Comparison of ENCODE assay signal across 9 mouse cellular contexts in genomic region chr12:52132256-52132655, GRCm38 (mm10). TPM values are rescaled to one million over a fixed set of nuclear protein-coding genes. Genes with fewer than 3 reads are reported as not detected.
DNase-seq lines count a peak whose midpoint lies in the region; ATAC-seq and TF ChIP-seq lines count a peak whose summit lies in the region.
"Had no signal": no experiment of that assay in that cellular context is flagged by ENCODE, and none has a peak within 500 bp of the region (broad histone marks: within the 10 kb centered on the region; RNA-seq: fewer than 3 reads in every experiment).

No protein-coding gene starts in this region.

- no peak for ATAC-seq in erythroblast, adult 5-6 weeks (replicated peaks; ENCODE audit: low FRiP score, poor library complexity, severe bottlenecking)

- no peak overlapping the region for H3K4me3 ChIP-seq in left cerebral cortex, adult 2 months
- no peak overlapping the region for H3K4me3 ChIP-seq in limb, embryonic 10.5 days
- H3K4me3 ChIP-seq: erythroblast, embryonic 14.5 days had no signal

- DNase-seq in left cerebral cortex, postnatal 4 days: peak; percentile 68
- no peak for DNase-seq in left cerebral cortex, adult 2 months (ENCODE audit: extremely low spot score in 1 of 2, low spot score in 2 of 2)
- peak; percentile 77 for DNase-seq in embryo, embryonic 11 days
- DNase-seq in heart, postnatal 14 days: peak; percentile 25 to 39
- peak; percentile 39 for DNase-seq in limb, embryonic 10.5 days (ENCODE audit: low spot score)
- DNase-seq in retina, postnatal 1 day: peak; percentile 40
- no peak for DNase-seq in left cerebral cortex, adult 11 months (ENCODE audit: low spot score)

- no peak overlapping the region for H3K27ac ChIP-seq in left cerebral cortex, adult 2 months
- 0 out of 2 replicates have a peak overlapping the region, but pooled peaks have one; percentile 38 for H3K27ac ChIP-seq in limb, embryonic 10.5 days

- peaks cover 23% of the 10 kb centered on the region for H3K4me1 ChIP-seq in limb, embryonic 10.5 days

- no peaks in the 10 kb centered on the region for H3K9me3 ChIP-seq in limb, embryonic 10.5 days (replicated peaks)

- no peaks in the 10 kb centered on the region for H3K27me3 ChIP-seq in limb, embryonic 10.5 days (ENCODE audit: low read depth, poor library complexity, severe bottlenecking)

- TF ChIP-seq CTCF in left cerebral cortex, adult 2 months (IDR thresholded peaks at IDR 0.05): no peak

- intact Hi-C loops in left cerebral cortex, postnatal 4 days (cut with DNase I): no loop called here
- intact Hi-C loops in left cerebral cortex, adult 2 months (cut with DNase I): no loop called here
- intact Hi-C loops in heart, postnatal 14 days (cut with DNase I): no loop called here

- WGBS in limb, embryonic 10.5 days: 7% methylated on average over 10 of the region's 10 CpGs

- no peaks in the 10 kb centered on the region for H3K36me3 ChIP-seq in limb, embryonic 10.5 days

RNA-seq across cellular contexts. Expression of gene Nubpl, which starts 34.7 kb away (rescaled TPM):
- 1 to 10 TPM; 4.2 to 6.6 TPM for total RNA-seq in left cerebral cortex, postnatal 4 days (2021)
- total RNA-seq in left cerebral cortex, adult 2 months (2021): 1 to 10 TPM; 4.7 to 5.4 TPM
- 1 to 10 TPM; 7.5 to 8.7 TPM for total RNA-seq in heart, postnatal 14 days (2021)
- polyA plus RNA-seq in limb, embryonic 10.5 days (2016; fragmentation: Nextera tagmentation; extraction: Ambion mirVana): 18.3 and 18.5 TPM in 2 replicates
- 1.5 TPM in 2 replicates for total RNA-seq in erythroblast, adult 5-6 weeks (2015; ENCODE audit: low replicate concordance)
- total RNA-seq in erythroblast, adult 5-6 weeks (2017; ENCODE audit: low replicate concordance): not detected in 2 replicates

Comparison
In these comparisons a context has a peak if more than half of its experiments do, and no peak if none do; other contexts are left out.
1. DNase-seq: peak in left cerebral cortex, postnatal 4 days (single experiment), embryo, embryonic 11 days (single experiment), heart, postnatal 14 days (2 of 2), limb, embryonic 10.5 days (single experiment) and retina, postnatal 1 day (single experiment); none in left cerebral cortex, adult 2 months (0 of 2) and left cerebral cortex, adult 11 months (single experiment).